Mouse (Mus musculus) MEL (cell line): ENCODE measurements at regions not wholly inside any gene's neighbourhood (a gene's known extent, or its start where the extent isn't known, plus 50 kb on each side); places are given as distances from the start of the nearest gene placed in this dataset.

Experiments
- CHD2 ChIP-seq: IDR thresholded peaks from 2 replicates; pipeline ENCODE4 v1.6.1; 2011; ENCODE audit warnings: low read length, improper control_type of control experiment
- EP300 ChIP-seq, 2 experiments: IDR thresholded peaks; 2 replicates each; pipeline ENCODE4 v1.6.1; 2011; ENCODE audit warnings: improper control_type of control experiment in 2 of 2, low read length in 2 of 2, low read depth in 1 of 2, mild to moderate bottlenecking in 1 of 2
- POLR2AphosphoS2 ChIP-seq: IDR thresholded peaks from 2 replicates; pipeline ENCODE4 v1.6.1; 2011; ENCODE audit warnings: low read length, improper control_type of control experiment
- ZC3H11A ChIP-seq: IDR thresholded peaks from 2 replicates; pipeline ENCODE4 v1.6.1; 2012; ENCODE audit warnings: low read depth, mild to moderate bottlenecking, inconsistent platforms, low read length, improper control_type of control experiment

GRCm38 (mm10) chr9:61857817-61858216 is 56.5 kb downstream of the Rplp1 start:
- TF ChIP-seq EP300 (IDR thresholded peaks at IDR 0.05; ENCODE audit: low read depth in 1 of 2, low read length in 2 of 2) (no peak), ZC3H11A (no peak), CHD2 (no peak), POLR2AphosphoS2 (no peak)
